Mouse (Mus musculus) midbrain, embryonic 10.5 days (tissue): ENCODE results near the gene St8sia1. TPM values are rescaled to one million over a fixed set of nuclear protein-coding genes. Genes with fewer than 3 reads are reported as not detected.

Experiments used
- DNase-seq: peaks from one replicate; pipeline ENCODE4 v3.0.0-alpha.2; 2017; ENCODE audit warnings: low spot score
- H3K27ac ChIP-seq: fragments of 300-500 bp; sonication (generic); replicated peaks from 2 replicates; pipeline ENCODE4 v1.5.1; 2016; ENCODE audit warnings: mild to moderate bottlenecking
- H3K27me3 ChIP-seq: fragments of 300-500 bp; sonication (generic); 2 replicates; pipeline ENCODE4 v1.6.1; 2016; ENCODE audit warnings: low read depth, mild to moderate bottlenecking; ENCODE audit not compliant: poor library complexity, severe bottlenecking
- H3K36me3 ChIP-seq: fragments of 300-500 bp; sonication (generic); 2 replicates; pipeline ENCODE4 v1.6.1; 2016; ENCODE audit warnings: mild to moderate bottlenecking, moderate library complexity
- H3K4me1 ChIP-seq: fragments of 300-500 bp; sonication (generic); 2 replicates; pipeline ENCODE4 v1.6.1; 2016
- H3K4me3 ChIP-seq: fragments of 300-500 bp; sonication (generic); 2 replicates; pipeline ENCODE4 v1.5.1; 2016; ENCODE audit warnings: mild to moderate bottlenecking, moderate library complexity
- H3K9me3 ChIP-seq: fragments of 300-500 bp; sonication (generic); replicated peaks from 2 replicates; pipeline ENCODE4 v1.6.1; 2016; ENCODE audit warnings: mild to moderate bottlenecking
- WGBS: fragments of 180-500 bp; shearing (Covaris S2); methylation state at CpG from one replicate; pipeline ENCODE4 v1.1.7; 2016; 5-methylcytosine and 5-hydroxymethylcytosine counted together
- polyA plus RNA-seq: library from polyadenylated mRNA; unstranded; fragments of >200 nt; fragmentation: Nextera tagmentation; extraction: Ambion mirVana; gene quantifications from 2 replicates; pipeline ENCODE4 v1.2.1, GENCODE M21; 2016

The St8sia1 gene
- polyA plus RNA-seq, 1 experiment from 2014 or later: 3.9 TPM

DNA sequence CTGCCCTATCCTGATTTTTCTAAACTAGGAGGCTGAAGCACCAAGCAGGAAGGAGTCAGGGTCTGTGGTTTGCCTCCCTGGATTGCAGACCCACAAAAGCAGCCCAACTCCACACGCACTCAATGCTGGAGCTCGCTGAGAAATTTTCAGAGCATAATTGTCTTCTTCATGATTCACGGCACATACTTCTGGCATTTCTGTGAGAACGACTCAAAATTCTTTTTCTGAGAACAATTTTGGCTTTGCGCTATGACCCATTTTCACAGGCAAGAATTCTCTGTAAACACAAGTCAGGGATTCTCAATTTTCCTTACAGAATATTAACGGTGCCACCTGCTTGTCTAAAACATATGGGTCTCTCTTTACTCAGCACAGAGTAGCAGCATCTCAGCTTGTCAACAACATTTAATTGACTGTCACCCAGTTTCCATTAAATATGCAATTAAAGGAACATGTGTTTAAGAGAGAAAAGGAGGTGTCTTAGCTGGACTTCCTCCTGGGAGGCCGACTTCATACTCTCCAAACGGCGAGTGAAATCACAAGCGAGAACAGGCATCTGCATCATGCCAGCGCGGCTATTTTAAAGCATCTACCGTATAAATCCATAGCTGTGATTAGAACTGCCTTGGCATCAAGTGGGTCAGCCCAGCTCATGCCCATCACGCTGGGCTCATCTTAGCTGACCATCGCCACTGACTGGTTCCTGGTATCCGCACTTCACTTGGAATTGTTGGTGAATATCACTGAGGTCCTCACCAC, 35.5 kb downstream of the St8sia1 start:
- Histone ChIP-seq H3K36me3 (no peaks in the 10 kb centered on the region), H3K4me3 (no peak overlapping the region), H3K27me3 (no peaks in the 10 kb centered on the region), H3K4me1 (no peaks in the 10 kb centered on the region), H3K9me3 (no peaks in the 10 kb centered on the region), H3K27ac (no peak overlapping the region)
- DNase-seq: no peak
- WGBS: 92% methylated on average over 16 of the region's 16 CpGs

- 87% methylated on average over 9 of the region's 9 CpGs for WGBS
- H3K36me3 ChIP-seq: no peaks in the 10 kb centered on the region
Measured at GRCm38 (mm10) chr6:142926901-142927605, 37.2 kb downstream of the St8sia1 start.

DNA sequence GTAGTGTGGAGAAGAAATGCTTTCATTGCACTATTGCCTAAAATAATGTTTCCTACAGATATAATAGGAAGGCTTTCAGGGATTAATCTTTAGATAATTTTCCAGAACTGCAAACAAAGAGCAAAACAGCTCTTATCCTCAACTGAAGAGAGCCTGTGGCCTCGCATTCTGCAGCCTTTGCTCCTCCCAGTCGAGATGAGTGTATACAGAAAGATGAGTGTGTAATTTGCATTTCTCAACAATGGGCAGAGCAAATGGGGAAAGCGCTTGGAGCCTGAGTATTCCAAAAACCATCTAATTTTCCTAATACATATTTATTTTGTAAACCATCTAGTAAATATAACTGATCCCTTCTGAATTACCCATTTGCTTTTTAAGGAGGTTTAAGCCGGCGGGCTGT, 38.3 kb downstream of the St8sia1 start:
- Histone ChIP-seq H3K36me3 (no peaks in the 10 kb centered on the region), H3K27me3 (no peaks in the 10 kb centered on the region), H3K4me3 (no peak overlapping the region), H3K4me1 (no peaks in the 10 kb centered on the region), H3K9me3 (no peaks in the 10 kb centered on the region), H3K27ac (no peak overlapping the region)
- WGBS: 79% methylated on average over 5 of the region's 5 CpGs
- no peak for DNase-seq

More at GRCm38 (mm10) chr6:142926901-142927605, 37.2 kb downstream of the St8sia1 start:
- no peak for DNase-seq
- Histone ChIP-seq H3K27ac (no peak overlapping the region), H3K27me3 (no peaks in the 10 kb centered on the region), H3K4me1 (no peaks in the 10 kb centered on the region), H3K4me3 (no peak overlapping the region), H3K9me3 (no peaks in the 10 kb centered on the region)

DNA sequence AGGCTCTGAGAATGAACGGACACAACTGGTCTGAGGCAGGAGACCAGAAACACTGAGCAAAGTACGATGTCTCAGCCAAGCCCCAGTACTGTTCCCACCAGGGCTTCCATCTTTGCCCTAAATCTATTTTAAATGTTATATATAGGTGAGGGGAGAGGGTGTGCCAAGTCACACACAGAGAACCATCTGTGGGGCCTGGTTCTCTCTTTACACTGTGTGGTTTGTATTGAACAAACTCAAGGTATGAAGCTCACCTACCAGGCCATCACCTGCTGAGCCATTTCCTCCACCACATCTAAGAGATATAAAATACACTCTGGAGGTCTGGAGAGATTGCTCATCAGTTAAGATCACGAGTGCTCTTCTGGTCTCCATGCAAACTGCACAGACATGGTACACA, 38.9 kb downstream of the St8sia1 start:
- no peak for DNase-seq
- Histone ChIP-seq H3K36me3 (no peaks in the 10 kb centered on the region), H3K27ac (no peak overlapping the region), H3K9me3 (no peaks in the 10 kb centered on the region), H3K4me3 (no peak overlapping the region), H3K4me1 (no peaks in the 10 kb centered on the region), H3K27me3 (no peaks in the 10 kb centered on the region)
- 92% methylated on average over 3 of the region's 3 CpGs for WGBS

GRCm38 (mm10) chr6:142920901-142921300, 43.4 kb downstream of the St8sia1 start:
- no peak for DNase-seq
- Histone ChIP-seq H3K27ac (no peak overlapping the region), H3K9me3 (no peaks in the 10 kb centered on the region), H3K27me3 (no peaks in the 10 kb centered on the region), H3K36me3 (no peaks in the 10 kb centered on the region), H3K4me1 (peaks cover 3% of the 10 kb centered on the region; the same call in 1 of the 2 replicates), H3K4me3 (no peak overlapping the region)
- 87% methylated on average over 5 of the region's 5 CpGs for WGBS

DNA sequence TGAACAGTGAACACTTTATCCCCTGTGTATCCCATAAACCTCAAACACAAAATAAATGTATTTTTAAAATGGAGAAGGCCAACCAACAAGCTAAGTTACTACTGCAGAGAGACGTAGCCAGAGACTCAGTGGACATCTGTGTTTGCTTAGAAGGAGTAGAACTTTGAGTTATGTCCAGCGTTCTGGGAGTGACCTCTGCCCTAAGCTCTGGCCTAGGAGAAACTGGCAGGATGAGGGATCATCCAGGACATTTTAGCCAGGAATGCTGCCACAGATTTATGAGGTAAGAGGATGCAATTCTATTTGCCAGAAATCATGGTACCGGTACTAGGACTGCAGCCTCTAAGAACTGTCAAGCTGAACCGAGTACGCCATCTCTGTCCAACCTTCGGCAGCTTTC, 45.6 kb downstream of the St8sia1 start:
- H3K4me3 ChIP-seq: no peak overlapping the region
- no peaks in the 10 kb centered on the region for H3K27me3 ChIP-seq
- no peaks in the 10 kb centered on the region for H3K9me3 ChIP-seq
- no peaks in the 10 kb centered on the region for H3K36me3 ChIP-seq
- no peak overlapping the region for H3K27ac ChIP-seq
- DNase-seq: no peak
- WGBS: 90% methylated on average over 6 of the region's 6 CpGs
- peaks cover 3% of the 10 kb centered on the region; the same call in 1 of the 2 replicates for H3K4me1 ChIP-seq

DNA sequence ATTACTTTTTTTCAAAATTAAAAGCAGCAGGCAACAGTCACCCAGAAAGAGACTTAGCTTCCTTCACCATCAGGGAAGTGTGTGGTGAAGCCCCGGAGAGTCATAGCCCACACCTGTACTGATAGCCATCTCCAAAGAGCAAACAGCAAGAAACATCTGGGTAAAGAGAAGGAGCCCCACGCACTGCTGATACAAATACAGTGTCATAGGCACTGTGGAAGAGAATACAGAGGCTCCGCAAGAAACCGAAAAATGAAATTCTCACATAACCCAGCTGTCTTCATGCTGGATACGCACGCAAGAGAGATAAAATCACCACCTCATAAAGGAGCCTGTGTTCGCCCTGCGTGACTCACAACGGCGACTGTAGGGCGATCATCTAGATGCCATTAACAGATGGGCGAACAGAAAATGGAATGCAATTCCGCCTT, 46.8 kb downstream of the St8sia1 start:
- Histone ChIP-seq H3K27me3 (no peaks in the 10 kb centered on the region), H3K9me3 (no peaks in the 10 kb centered on the region), H3K27ac (no peak overlapping the region), H3K4me1 (peaks cover 3% of the 10 kb centered on the region; the same call in 1 of the 2 replicates), H3K36me3 (no peaks in the 10 kb centered on the region), H3K4me3 (no peak overlapping the region)
- WGBS: 94% methylated on average over 13 of the region's 13 CpGs
- DNase-seq: no peak

DNA sequence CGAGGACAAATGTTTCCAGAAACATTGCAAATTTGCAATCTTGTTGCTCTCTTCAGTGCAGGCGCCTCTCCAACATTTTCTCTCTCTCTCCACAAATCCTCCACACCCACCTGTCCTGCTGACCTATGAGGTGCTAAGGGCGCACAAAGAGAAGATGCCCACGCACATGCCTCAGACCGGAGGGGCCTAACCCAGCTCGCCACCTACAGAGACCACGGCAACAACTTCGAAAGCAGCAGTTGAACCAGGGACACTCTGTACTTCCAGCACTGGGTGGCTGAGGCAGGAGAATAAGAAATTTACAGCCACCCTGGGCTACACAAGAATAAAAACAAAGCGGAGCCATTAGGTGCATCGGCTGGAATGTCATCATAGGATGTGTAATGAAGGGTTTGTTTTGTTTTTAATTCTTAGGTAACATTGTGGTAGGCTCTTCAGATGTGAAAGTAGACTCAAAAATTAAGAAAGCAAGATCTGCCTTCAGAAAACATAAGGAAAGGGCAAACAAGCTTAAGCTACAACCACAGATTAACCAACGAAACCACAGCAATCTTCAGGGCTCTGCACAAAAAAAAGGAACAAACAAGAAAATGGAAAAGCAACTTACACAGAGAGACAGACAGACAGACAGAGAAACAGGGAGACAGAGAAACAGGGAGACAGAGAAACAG, 47.8 kb downstream of the St8sia1 start:
- Histone ChIP-seq H3K27ac (no peak overlapping the region; the same call in 1 of the 2 replicates), H3K9me3 (no peaks in the 10 kb centered on the region), H3K36me3 (peaks cover 4% of the 10 kb centered on the region; the same call in 1 of the 2 replicates), H3K4me1 (peaks cover 3% of the 10 kb centered on the region; the same call in 1 of the 2 replicates), H3K27me3 (no peaks in the 10 kb centered on the region), H3K4me3 (no peak overlapping the region)
- no peak for DNase-seq
- 92% methylated on average over 11 of the region's 11 CpGs for WGBS

DNA sequence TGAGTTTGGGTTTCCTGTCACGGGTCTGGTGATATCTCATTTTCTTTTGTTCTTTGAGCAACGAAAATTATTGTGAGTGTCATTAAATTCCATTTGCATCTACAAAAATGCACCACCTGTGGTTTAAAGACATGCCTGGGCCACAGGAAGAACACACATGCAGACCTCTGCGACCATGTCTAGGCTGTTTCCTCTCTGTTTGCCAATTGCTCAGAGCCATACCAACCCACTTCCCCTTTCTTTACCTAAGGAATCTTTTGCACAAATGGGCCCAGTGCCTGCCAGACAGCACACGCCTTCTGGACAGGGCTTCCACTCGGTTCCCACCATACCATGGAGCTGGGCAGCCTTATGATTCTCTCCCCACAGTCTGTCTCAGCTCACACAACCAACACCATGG, 48.8 kb downstream of the St8sia1 start:
- WGBS: 89% methylated on average over 5 of the region's 5 CpGs
- peaks cover 3% of the 10 kb centered on the region; the same call in 1 of the 2 replicates for H3K4me1 ChIP-seq

DNA sequence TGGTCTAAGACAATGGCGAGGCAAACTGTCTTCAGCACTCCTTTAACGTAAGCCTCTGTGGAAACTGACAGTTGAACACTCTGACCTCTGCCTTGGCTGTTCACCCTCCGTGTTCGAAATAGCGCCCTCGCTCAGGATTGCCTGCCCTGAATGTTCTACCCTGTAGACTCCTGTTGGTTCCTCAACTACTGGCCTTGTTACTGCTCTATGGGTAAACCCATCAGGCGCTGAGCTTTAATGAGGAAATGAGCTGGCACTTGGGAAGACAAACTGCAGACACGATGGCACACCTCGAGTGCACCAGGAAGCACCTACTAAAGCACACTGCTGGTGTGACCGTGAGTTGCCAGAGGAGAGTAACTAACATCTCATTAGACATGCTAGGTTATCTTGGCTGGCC, 49.6 kb downstream of the St8sia1 start:
- WGBS: 92% methylated on average over 10 of the region's 10 CpGs
- no peak for DNase-seq
- Histone ChIP-seq H3K27me3 (no peaks in the 10 kb centered on the region), H3K4me3 (no peak overlapping the region), H3K27ac (no peak overlapping the region), H3K36me3 (peaks cover 10% of the 10 kb centered on the region), H3K9me3 (0 out of 2 replicates have a peak, but pooled peaks cover 3% of the 10 kb centered on the region), H3K4me1 (no peaks in the 10 kb centered on the region)

More for the DNA sequence above, 48.8 kb downstream of the St8sia1 start:
- 0 out of 2 replicates have a peak, but pooled peaks cover 3% of the 10 kb centered on the region for H3K9me3 ChIP-seq
- peaks cover 7% of the 10 kb centered on the region for H3K36me3 ChIP-seq
- DNase-seq: no peak
- H3K27me3 ChIP-seq: no peaks in the 10 kb centered on the region
- no peak overlapping the region for H3K4me3 ChIP-seq
- H3K27ac ChIP-seq: no peak overlapping the region

- Histone ChIP-seq H3K36me3 (peaks cover 10% of the 10 kb centered on the region), H3K4me3 (no peak overlapping the region), H3K4me1 (no peaks in the 10 kb centered on the region), H3K9me3 (0 out of 2 replicates have a peak, but pooled peaks cover 3% of the 10 kb centered on the region), H3K27me3 (no peaks in the 10 kb centered on the region), H3K27ac (no peak overlapping the region)
- 97% methylated on average over 3 of the region's 3 CpGs for WGBS
- DNase-seq: no peak
Measured at GRCm38 (mm10) chr6:142911263-142911662, 53.0 kb downstream of the St8sia1 start.

GRCm38 (mm10) chr6:142910721-142911120, 53.5 kb downstream of the St8sia1 start:
- H3K9me3 ChIP-seq: 0 out of 2 replicates have a peak, but pooled peaks cover 3% of the 10 kb centered on the region
- no peaks in the 10 kb centered on the region for H3K27me3 ChIP-seq
- 95% methylated on average over 7 of the region's 7 CpGs for WGBS
- no peak for DNase-seq
- H3K4me3 ChIP-seq: no peak overlapping the region
- no peak overlapping the region for H3K27ac ChIP-seq
- H3K36me3 ChIP-seq: peaks cover 10% of the 10 kb centered on the region
- no peaks in the 10 kb centered on the region for H3K4me1 ChIP-seq
